Mouse (Mus musculus): Measurements from ENCODE around the gene Gm44511. TPM values are rescaled to one million over a fixed set of nuclear protein-coding genes. Genes with fewer than 3 reads are reported as not detected.
"Not testable (repeated sequence)": the region's sequence is repeated elsewhere in the genome, so short reads cannot be mapped to it uniquely, and the experiment has no call there.

Gene Gm44511
- total RNA-seq, 1 experiment, result not detected

GRCm38 (mm10) chr6:128754265-128754664 is 71.8 kb downstream of the Gm44511 start:
- DNase-seq (ENCODE audit: low read depth, low spot score); H3K27ac ChIP-seq (ENCODE audit: insufficient read depth, low read depth, low read length, poor library complexity, severe bottlenecking); in situ Hi-C loops (cut with MboI; ENCODE audit: low sequenced_read_pairs in 2 of 2, unreplicated experiment in 2 of 2); H3K4me1 ChIP-seq (ENCODE audit: control insufficient read depth in 2 of 2, insufficient read depth in 2 of 2, low read length in 2 of 2, poor library complexity in 1 of 2); H3K9ac ChIP-seq (ENCODE audit: insufficient read depth, low read depth, low read length, poor library complexity, severe bottlenecking); H3K36me3 ChIP-seq (ENCODE audit: control insufficient read depth, insufficient read depth, low read length, poor library complexity, severe bottlenecking); H3K9me3 ChIP-seq (ENCODE audit: control insufficient read depth, insufficient read depth, low read depth, low read length): not testable (repeated sequence)
- H3K4me3 ChIP-seq (ENCODE audit: insufficient read depth in 1 of 2, low read depth in 1 of 2, low read length in 2 of 2, poor library complexity in 1 of 2, severe bottlenecking in 1 of 2), result 0 out of 4 replicates have a peak overlapping the region, but pooled peaks of 1 of the 2 experiments have one; percentile 3

- H3K9me3 ChIP-seq (ENCODE audit: control insufficient read depth, insufficient read depth, low read depth, low read length); in situ Hi-C loops (cut with MboI; ENCODE audit: low sequenced_read_pairs in 2 of 2, unreplicated experiment in 2 of 2); DNase-seq (ENCODE audit: low read depth, low spot score); H3K36me3 ChIP-seq (ENCODE audit: control insufficient read depth, insufficient read depth, low read length, poor library complexity, severe bottlenecking); H3K4me3 ChIP-seq (ENCODE audit: insufficient read depth in 1 of 2, low read depth in 1 of 2, low read length in 2 of 2, poor library complexity in 1 of 2, severe bottlenecking in 1 of 2); H3K27ac ChIP-seq (ENCODE audit: insufficient read depth, low read depth, low read length, poor library complexity, severe bottlenecking); H3K9ac ChIP-seq (ENCODE audit: insufficient read depth, low read depth, low read length, poor library complexity, severe bottlenecking); H3K4me1 ChIP-seq (ENCODE audit: control insufficient read depth in 2 of 2, insufficient read depth in 2 of 2, low read length in 2 of 2, poor library complexity in 1 of 2): not testable (repeated sequence)
These were observed 72.4 kb downstream of the Gm44511 start for GRCm38 (mm10) chr6:128753610-128754224.

- H3K4me3 ChIP-seq (ENCODE audit: insufficient read depth in 1 of 2, low read depth in 1 of 2, low read length in 2 of 2, poor library complexity in 1 of 2, severe bottlenecking in 1 of 2); H3K9ac ChIP-seq (ENCODE audit: insufficient read depth, low read depth, low read length, poor library complexity, severe bottlenecking); DNase-seq (ENCODE audit: low read depth, low spot score); H3K9me3 ChIP-seq (ENCODE audit: control insufficient read depth, insufficient read depth, low read depth, low read length); H3K4me1 ChIP-seq (ENCODE audit: control insufficient read depth in 2 of 2, insufficient read depth in 2 of 2, low read length in 2 of 2, poor library complexity in 1 of 2); H3K36me3 ChIP-seq (ENCODE audit: control insufficient read depth, insufficient read depth, low read length, poor library complexity, severe bottlenecking); in situ Hi-C loops (cut with MboI; ENCODE audit: low sequenced_read_pairs in 2 of 2, unreplicated experiment in 2 of 2): not testable (repeated sequence)
- 0 out of 2 replicates have a peak overlapping the region, but pooled peaks have one; percentile 52 for H3K27ac ChIP-seq (ENCODE audit: insufficient read depth, low read depth, low read length, poor library complexity, severe bottlenecking)
These were observed 79.1 kb downstream of the Gm44511 start for GRCm38 (mm10) chr6:128747006-128747405.

- in situ Hi-C loops (cut with MboI; ENCODE audit: low sequenced_read_pairs in 2 of 2, unreplicated experiment in 2 of 2), result no loop called here
- TF ChIP-seq HCFC1 (IDR thresholded peaks at IDR 0.05; ENCODE audit: borderline replicate concordance, insufficient read depth, low read length) (no peak), ZC3H11A (IDR thresholded peaks at IDR 0.05; ENCODE audit: borderline replicate concordance, low read depth, low read length) (no peak), ZNF384 (IDR thresholded peaks at IDR 0.05; ENCODE audit: low read depth, low read length) (no peak), MAFK (IDR thresholded peaks at IDR 0.05; ENCODE audit: insufficient read depth, low read depth, low read length) (no peak), CHD2 (IDR thresholded peaks at IDR 0.05; ENCODE audit: low read depth, low read length) (no peak)
- no peak for DNase-seq (ENCODE audit: low read depth, low spot score)
- Histone ChIP-seq H3K36me3 (ENCODE audit: control insufficient read depth, insufficient read depth, low read length, poor library complexity, severe bottlenecking) (no peaks in the 10 kb centered on the region; the same call in 1 of the 2 replicates), H3K27ac (ENCODE audit: insufficient read depth, low read depth, low read length, poor library complexity, severe bottlenecking) (no peak overlapping the region), H3K4me1 (ENCODE audit: control insufficient read depth in 2 of 2, insufficient read depth in 2 of 2, low read length in 2 of 2, poor library complexity in 1 of 2) (no peaks in the 10 kb centered on the region), H3K4me3 (ENCODE audit: insufficient read depth in 1 of 2, low read depth in 1 of 2, low read length in 2 of 2, poor library complexity in 1 of 2, severe bottlenecking in 1 of 2) (no peak overlapping the region), H3K9me3 (ENCODE audit: control insufficient read depth, insufficient read depth, low read depth, low read length) (0 out of 2 replicates have a peak, but pooled peaks cover 2% of the 10 kb centered on the region), H3K9ac (ENCODE audit: insufficient read depth, low read depth, low read length, poor library complexity, severe bottlenecking) (no peak overlapping the region)
These were observed 88.7 kb downstream of the Gm44511 start for GRCm38 (mm10) chr6:128737445-128737844.

GRCm38 (mm10) chr6:128736100-128736499 is 90.0 kb downstream of the Gm44511 start:
- no peak overlapping the region for H3K4me3 ChIP-seq (ENCODE audit: insufficient read depth in 1 of 2, low read depth in 1 of 2, low read length in 2 of 2, poor library complexity in 1 of 2, severe bottlenecking in 1 of 2)
- H3K36me3 ChIP-seq (ENCODE audit: control insufficient read depth, insufficient read depth, low read length, poor library complexity, severe bottlenecking), result no peaks in the 10 kb centered on the region; the same call in 1 of the 2 replicates
- in situ Hi-C loops (cut with MboI; ENCODE audit: low sequenced_read_pairs in 2 of 2, unreplicated experiment in 2 of 2), result no loop called here
- no peak overlapping the region for H3K27ac ChIP-seq (ENCODE audit: insufficient read depth, low read depth, low read length, poor library complexity, severe bottlenecking)
- DNase-seq (ENCODE audit: low read depth, low spot score), result no peak
- no peaks in the 10 kb centered on the region for H3K4me1 ChIP-seq (ENCODE audit: control insufficient read depth in 2 of 2, insufficient read depth in 2 of 2, low read length in 2 of 2, poor library complexity in 1 of 2)
- 0 out of 2 replicates have a peak, but pooled peaks cover 2% of the 10 kb centered on the region for H3K9me3 ChIP-seq (ENCODE audit: control insufficient read depth, insufficient read depth, low read depth, low read length)
- TF ChIP-seq HCFC1 (IDR thresholded peaks at IDR 0.05; ENCODE audit: borderline replicate concordance, insufficient read depth, low read length), result no peak
- no peak for TF ChIP-seq MAFK (IDR thresholded peaks at IDR 0.05; ENCODE audit: insufficient read depth, low read depth, low read length)
- no peak for TF ChIP-seq CHD2 (IDR thresholded peaks at IDR 0.05; ENCODE audit: low read depth, low read length)
- no peak for TF ChIP-seq ZNF384 (IDR thresholded peaks at IDR 0.05; ENCODE audit: low read depth, low read length)
- TF ChIP-seq ZC3H11A (IDR thresholded peaks at IDR 0.05; ENCODE audit: borderline replicate concordance, low read depth, low read length), result no peak
- H3K9ac ChIP-seq (ENCODE audit: insufficient read depth, low read depth, low read length, poor library complexity, severe bottlenecking), result no peak overlapping the region
